Mouse (Mus musculus) bone marrow macrophage, adult 2 months (primary cell): ENCODE data around the gene Hoxd1. TPM values are rescaled to one million over a fixed set of nuclear protein-coding genes. Genes with fewer than 3 reads are reported as not detected.

Experiments used
- H3K27ac ChIP-seq: 2 replicates; pipeline ENCODE4 v1.5.1; 2012; ENCODE audit warnings: low read depth, low read length; ENCODE audit not compliant: insufficient read depth
- H3K4me1 ChIP-seq: 2 replicates; pipeline ENCODE4 v1.6.1; 2012; ENCODE audit warnings: low read length; ENCODE audit not compliant: control insufficient read depth, insufficient read depth
- H3K4me3 ChIP-seq: 2 replicates; pipeline ENCODE4 v1.5.1; 2012; ENCODE audit warnings: mild to moderate bottlenecking, low read length, moderate library complexity; ENCODE audit not compliant: insufficient read depth
- CTCF ChIP-seq: IDR thresholded peaks from 2 replicates; pipeline ENCODE4 v1.5.1; 2012; ENCODE audit warnings: low read depth, mild to moderate bottlenecking, low read length, moderate library complexity
- POLR2A ChIP-seq: IDR thresholded peaks from 2 replicates; pipeline ENCODE4 v1.6.1; 2012; ENCODE audit warnings: mild to moderate bottlenecking, low read depth, low read length, borderline replicate concordance
- polyA plus RNA-seq: library from polyadenylated mRNA; stranded (reverse); fragments of >200 nt; gene quantifications from 2 replicates; pipeline ENCODE4 v1.2.4, GENCODE M21; 2012; ENCODE audit not compliant: missing spikeins, insufficient read depth, insufficient read length

The Hoxd1 gene
- polyA plus RNA-seq, 1 experiment = not detected

DNA sequence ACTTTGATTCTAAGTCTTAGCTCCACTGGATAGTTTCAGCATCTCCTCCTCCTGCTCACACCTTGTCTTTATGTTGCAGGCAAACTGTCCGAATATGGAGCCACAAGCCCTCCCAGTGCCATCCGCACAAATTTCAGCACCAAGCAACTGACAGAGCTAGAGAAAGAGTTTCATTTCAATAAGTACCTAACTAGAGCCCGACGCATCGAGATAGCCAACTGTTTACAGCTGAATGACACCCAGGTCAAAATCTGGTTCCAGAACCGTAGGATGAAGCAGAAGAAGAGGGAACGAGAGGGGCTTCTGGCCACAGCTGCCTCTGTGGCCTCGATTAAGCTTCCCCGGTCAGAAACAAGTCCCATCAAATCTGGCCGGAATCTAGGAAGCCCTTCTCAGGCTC is 1.2 kb downstream of the Hoxd1 start:
- Histone ChIP-seq H3K4me1 (no peaks in the 10 kb centered on the region), H3K27ac (no peak overlapping the region), H3K4me3 (no peak overlapping the region)
- TF ChIP-seq POLR2A = no peak
- no peak for TF ChIP-seq CTCF

DNA sequence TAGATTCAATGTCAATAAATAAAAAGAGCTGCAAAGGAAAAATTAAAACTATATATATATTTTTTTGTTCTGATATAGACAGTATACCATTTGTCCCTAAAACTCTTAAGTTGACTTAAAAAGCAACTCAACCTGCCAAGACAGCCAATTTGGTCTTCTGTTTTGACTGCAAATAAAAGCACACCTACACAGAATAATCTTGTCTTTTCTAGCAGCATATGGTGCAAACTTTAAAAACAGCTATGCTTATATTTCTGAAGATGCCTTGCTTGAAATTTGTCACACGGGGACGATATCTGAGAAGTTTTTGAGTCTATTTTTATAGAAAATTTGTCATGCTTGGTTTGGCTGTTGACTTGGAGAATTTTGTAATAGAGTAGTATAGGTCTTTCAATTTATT is 11.6 kb downstream of the Hoxd1 start:
- TF ChIP-seq CTCF (no peak), POLR2A (no peak)
- Histone ChIP-seq H3K27ac (no peak overlapping the region), H3K4me3 (no peak overlapping the region), H3K4me1 (no peaks in the 10 kb centered on the region)

DNA sequence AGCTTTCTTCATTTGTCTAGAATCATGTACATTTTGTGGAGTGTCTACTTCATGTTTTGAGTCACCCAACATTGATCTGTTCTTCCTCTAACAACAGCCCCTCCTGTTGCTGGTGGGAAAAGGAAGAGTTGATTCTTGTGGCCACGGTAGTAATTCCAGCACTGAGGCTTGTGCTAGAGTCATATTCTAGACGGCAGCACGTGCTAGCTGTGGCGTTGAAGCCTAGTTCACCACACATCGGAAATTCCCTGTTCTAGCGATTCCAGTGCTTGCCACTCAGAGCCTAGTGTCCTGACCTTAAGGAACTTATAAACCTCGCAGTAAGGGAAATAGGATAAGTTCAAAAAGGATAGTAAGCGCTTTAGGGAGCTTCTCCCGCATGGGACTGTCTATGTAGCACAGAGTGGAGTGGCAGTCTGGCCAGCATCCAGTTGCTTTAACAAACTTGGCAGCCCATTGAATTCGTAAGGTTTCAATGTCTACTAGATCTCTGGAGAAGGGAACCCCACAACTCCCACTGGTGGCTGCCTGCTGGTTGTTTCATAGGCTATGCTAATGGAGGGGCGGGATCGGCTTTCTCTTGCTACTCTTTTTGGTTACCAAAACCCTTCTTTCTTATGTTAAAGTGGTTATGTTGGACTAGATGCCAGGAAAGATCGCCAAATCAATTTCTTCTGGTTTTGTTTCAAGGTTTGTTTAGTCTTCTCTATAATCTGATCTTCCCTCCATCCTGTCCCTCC is 14.9 kb downstream of the Hoxd1 start:
- TF ChIP-seq CTCF (no peak), POLR2A (no peak)
- Histone ChIP-seq H3K27ac (no peak overlapping the region), H3K4me1 (no peaks in the 10 kb centered on the region), H3K4me3 (no peak overlapping the region)

DNA sequence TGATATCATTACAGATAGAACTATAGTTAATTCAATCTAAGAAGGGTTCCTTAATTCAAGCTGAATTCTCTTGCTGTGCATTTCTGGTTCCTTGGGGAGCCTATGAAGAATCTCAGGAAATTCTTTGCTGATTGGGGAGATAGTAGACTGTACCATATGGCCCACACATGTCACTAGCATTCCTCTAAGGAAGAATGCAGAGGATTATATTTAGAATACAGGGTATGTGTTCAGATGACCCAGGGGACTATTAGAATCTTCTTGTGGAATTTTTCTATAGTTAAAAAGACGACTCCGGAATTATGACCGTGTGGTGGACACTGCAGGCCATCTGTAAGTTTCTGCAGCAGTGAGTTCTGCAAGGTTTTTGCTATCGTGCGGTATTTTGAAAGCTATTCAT is 18.6 kb downstream of the Hoxd1 start:
- Histone ChIP-seq H3K27ac (no peak overlapping the region), H3K4me3 (no peak overlapping the region), H3K4me1 (no peaks in the 10 kb centered on the region)
- no peak for TF ChIP-seq POLR2A

DNA sequence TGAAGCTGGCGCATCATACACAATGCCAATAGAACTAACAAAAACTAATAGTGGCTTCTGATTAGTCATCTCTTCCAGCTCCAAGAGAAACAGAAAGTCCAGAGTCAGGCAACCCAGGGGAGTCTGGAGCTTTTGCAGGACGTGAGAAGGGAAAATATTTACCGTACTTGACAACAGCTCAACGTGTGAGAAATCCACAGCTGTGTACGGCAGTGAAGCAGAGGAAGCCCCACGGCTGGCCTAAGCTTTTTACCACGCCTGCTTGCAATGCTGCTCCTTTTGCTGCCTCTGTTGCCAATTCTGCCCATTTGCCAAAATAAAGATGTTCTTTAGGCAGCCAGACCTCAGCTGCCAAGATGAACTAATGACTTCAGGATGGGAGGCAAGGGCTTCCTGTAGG is 32.8 kb downstream of the Hoxd1 start:
- Histone ChIP-seq H3K4me1 (no peaks in the 10 kb centered on the region), H3K27ac (no peak overlapping the region), H3K4me3 (no peak overlapping the region)
- TF ChIP-seq CTCF = no peak
- TF ChIP-seq POLR2A = no peak

DNA sequence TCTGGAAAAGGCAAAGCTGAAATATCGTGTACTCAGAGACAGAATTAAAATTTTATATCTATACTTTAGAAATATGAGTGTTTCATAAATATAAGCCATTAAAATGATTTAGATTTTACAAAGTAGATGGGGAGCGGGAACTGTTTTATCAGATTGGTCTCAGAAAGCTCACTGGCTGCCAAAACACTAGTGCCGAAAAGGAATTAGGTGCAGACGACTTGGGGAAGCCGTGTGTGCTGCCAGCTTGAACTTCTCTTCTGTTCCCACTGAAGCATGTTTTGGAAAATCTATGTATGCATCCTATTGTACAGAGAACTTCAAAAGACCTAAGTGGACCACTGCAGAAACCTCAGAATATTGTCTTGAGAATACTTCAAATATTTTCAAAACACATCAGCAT is 45.7 kb downstream of the Hoxd1 start:
- Histone ChIP-seq H3K27ac (no peak overlapping the region), H3K4me1 (no peaks in the 10 kb centered on the region), H3K4me3 (no peak overlapping the region)
- TF ChIP-seq POLR2A (no peak), CTCF (no peak)

Other genes starting within 250 kb of the Hoxd1 start
- gene Lnpk, start 183.5 kb upstream of the Hoxd1 start, polyA plus RNA-seq = 12.7 and 14.8 TPM in 2 replicates
- not detected in 2 replicates for gene Evx2, start 103.4 kb upstream of the Hoxd1 start, polyA plus RNA-seq
- gene Hoxd13, start 94.7 kb upstream of the Hoxd1 start, polyA plus RNA-seq = not detected in 2 replicates
- not detected in 2 replicates for gene Hoxd12, start 88.0 kb upstream of the Hoxd1 start, polyA plus RNA-seq
- gene Hoxd11, start 83.4 kb upstream of the Hoxd1 start, polyA plus RNA-seq = not detected in 2 replicates
- not detected in 2 replicates for gene Hoxd10, start 71.1 kb upstream of the Hoxd1 start, polyA plus RNA-seq
- not detected in 2 replicates for gene Hoxd9, start 65.3 kb upstream of the Hoxd1 start, polyA plus RNA-seq
- not detected in 2 replicates for gene Hoxd8, start 58.4 kb upstream of the Hoxd1 start, polyA plus RNA-seq
- gene Hoxd3, start 51.1 kb upstream of the Hoxd1 start, polyA plus RNA-seq = not detected in 2 replicates
- not detected in 2 replicates for gene Hoxd4, start 51.1 kb upstream of the Hoxd1 start, polyA plus RNA-seq
- not detected in 2 replicates for gene Gm28230, start 36.3 kb upstream of the Hoxd1 start, polyA plus RNA-seq
- gene Mtx2, start 62.8 kb downstream of the Hoxd1 start, polyA plus RNA-seq = 30.2 and 33.1 TPM in 2 replicates